Mouse (Mus musculus) cerebellum, adult 2 months (tissue): Measurements from ENCODE around the gene Tmem120a.

Source experiments
- CTCF ChIP-seq: fragments of 200-500 bp; IDR thresholded peaks from 2 replicates; pipeline ENCODE4 v1.5.1; 2011; ENCODE audit warnings: low read depth, mild to moderate bottlenecking, control low read depth, low read length, moderate library complexity, borderline replicate concordance; ENCODE audit not compliant: insufficient read depth
- POLR2A ChIP-seq: fragments of 200-500 bp; IDR thresholded peaks from 2 replicates; pipeline ENCODE4 v1.6.1; 2011; ENCODE audit warnings: low read length, control low read depth, borderline replicate concordance; ENCODE audit not compliant: insufficient read depth

DNA sequence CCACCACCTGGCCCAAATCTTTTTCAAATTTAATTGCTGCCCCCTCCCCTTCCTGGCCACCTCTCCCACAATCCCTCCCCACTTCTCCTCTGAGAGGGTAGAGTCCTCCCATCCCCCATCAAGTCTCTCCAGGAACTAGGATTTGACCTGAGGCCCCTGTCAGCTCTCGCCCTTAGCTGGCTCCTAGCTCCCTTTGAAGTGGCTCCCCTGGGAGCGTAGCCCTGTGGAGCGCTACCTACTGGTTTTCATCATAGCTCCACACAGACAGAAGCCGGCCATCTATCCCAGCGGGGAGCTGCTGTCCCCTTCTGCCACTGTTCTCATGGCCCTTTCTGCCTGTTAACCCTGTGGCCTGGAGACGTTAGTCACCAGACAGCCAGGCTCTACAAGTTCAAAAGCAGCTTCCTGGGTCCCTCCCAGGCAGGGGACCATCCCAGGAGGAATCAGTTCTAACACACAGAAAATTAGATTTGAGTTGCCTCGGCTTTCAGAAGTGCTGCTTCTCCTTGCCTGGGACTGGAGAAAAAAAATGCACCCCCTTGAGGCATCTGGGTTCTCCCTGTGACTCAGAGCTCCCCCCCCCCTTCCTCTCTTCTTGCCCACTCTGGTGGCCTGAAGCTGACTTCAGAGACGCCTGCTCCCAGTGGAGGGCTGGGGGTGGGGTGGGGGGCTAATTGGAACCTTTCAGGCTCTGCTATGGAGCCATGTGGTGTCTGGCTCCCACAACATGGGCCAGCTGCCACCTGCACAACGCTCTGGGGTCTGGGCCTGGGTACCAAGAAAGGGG lies 19.5 kb downstream of the Tmem120a start:
- no peak for TF ChIP-seq POLR2A
- no peak for TF ChIP-seq CTCF
